21 mouse cellular contexts compared by ENCODE assay signal in the genomic region with DNA sequence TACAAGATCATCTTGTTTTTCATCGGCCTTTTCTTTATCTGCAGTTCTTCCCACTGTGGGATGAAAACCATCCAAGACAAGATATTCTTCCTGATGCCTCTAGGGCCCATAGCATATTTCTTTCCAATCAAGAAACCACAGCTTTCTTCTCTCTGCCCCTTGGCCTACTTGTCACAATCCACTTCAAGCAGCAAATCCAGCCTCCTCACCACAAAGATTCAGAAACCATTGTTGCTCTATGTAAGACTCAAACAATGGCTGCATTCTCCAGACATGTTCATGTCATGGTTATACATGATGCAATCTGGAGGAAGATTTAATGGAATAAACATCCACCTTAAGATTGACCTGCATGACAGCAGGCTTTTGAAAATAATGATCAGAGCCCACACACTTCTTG.
DNase-seq lines count a peak whose midpoint lies in the region; ATAC-seq and TF ChIP-seq lines count a peak whose summit lies in the region.
"Had no signal": no experiment of that assay in that cellular context is flagged by ENCODE, and none has a peak within 500 bp of the region (broad histone marks: within the 10 kb centered on the region; RNA-seq: fewer than 3 reads in every experiment).

No protein-coding gene starts in this region.

- H3K36me3 ChIP-seq in midbrain, embryonic 10.5 days = no peaks in the 10 kb centered on the region
- no peaks in the 10 kb centered on the region for H3K36me3 ChIP-seq in midbrain, embryonic 13.5 days
- H3K36me3 ChIP-seq: embryonic facial prominence, embryonic 13.5 days; embryonic facial prominence, embryonic 15.5 days; forebrain, embryonic 10.5 days; forebrain, embryonic 12.5 days had no signal

- H3K27me3 ChIP-seq in midbrain, embryonic 10.5 days (ENCODE audit: low read depth, poor library complexity, severe bottlenecking) = no peaks in the 10 kb centered on the region
- H3K27me3 ChIP-seq in midbrain, embryonic 13.5 days = peaks cover 15% of the 10 kb centered on the region
- H3K27me3 ChIP-seq: embryonic facial prominence, embryonic 13.5 days; embryonic facial prominence, embryonic 15.5 days; forebrain, embryonic 12.5 days had no signal

- H3K27ac ChIP-seq in midbrain, embryonic 10.5 days (replicated peaks) = no peak overlapping the region
- no peak overlapping the region for H3K27ac ChIP-seq in midbrain, embryonic 13.5 days
- H3K27ac ChIP-seq in embryonic fibroblast, embryonic 13.5 days (ENCODE audit: insufficient read depth, low read length) = 0 out of 2 replicates have a peak overlapping the region, but pooled peaks have one; percentile 1
- H3K27ac ChIP-seq: embryonic facial prominence, embryonic 13.5 days; embryonic facial prominence, embryonic 15.5 days; forebrain, embryonic 10.5 days; forebrain, embryonic 12.5 days had no signal

- no peaks in the 10 kb centered on the region for H3K9me3 ChIP-seq in midbrain, embryonic 10.5 days (replicated peaks)
- no peaks in the 10 kb centered on the region for H3K9me3 ChIP-seq in midbrain, embryonic 13.5 days
- H3K9me3 ChIP-seq: embryonic facial prominence, embryonic 13.5 days; embryonic facial prominence, embryonic 15.5 days; forebrain, embryonic 10.5 days; forebrain, embryonic 12.5 days had no signal

- peak; percentile 2 for DNase-seq in midbrain, embryonic 10.5 days (ENCODE audit: low spot score)
- DNase-seq in Muller cell, postnatal 12 days (ENCODE audit: inconsistent ontology term) = peak; percentile 29
- DNase-seq in gonadal fat pad, adult 2 months (ENCODE audit: low read depth) = peak; percentile 86
- DNase-seq in cerebellum, postnatal 4 days (ENCODE audit: low spot score in 2 of 2) = no peak
- no peak for DNase-seq in lung, postnatal 36 days
- DNase-seq: adrenal gland, postnatal 14 days; cerebellum, adult 11-12 months; cerebellum, adult 2 months; cerebellum, adult 9-10 months; cerebellum, postnatal 25 days; embryo, embryonic 11 days had no signal

- H3K4me1 ChIP-seq in midbrain, embryonic 10.5 days = no peaks in the 10 kb centered on the region
- no peaks in the 10 kb centered on the region for H3K4me1 ChIP-seq in midbrain, embryonic 13.5 days (replicated peaks)
- no peaks in the 10 kb centered on the region for H3K4me1 ChIP-seq in embryonic fibroblast, embryonic 13.5 days (ENCODE audit: control insufficient read depth, insufficient read depth, low read length)
- H3K4me1 ChIP-seq: embryonic facial prominence, embryonic 13.5 days; embryonic facial prominence, embryonic 15.5 days; forebrain, embryonic 10.5 days; forebrain, embryonic 12.5 days had no signal

- no peak overlapping the region for H3K4me3 ChIP-seq in midbrain, embryonic 10.5 days
- no peak overlapping the region for H3K4me3 ChIP-seq in midbrain, embryonic 13.5 days (replicated peaks)
- H3K4me3 ChIP-seq in embryonic fibroblast, embryonic 13.5 days (ENCODE audit: insufficient read depth, low read length) = no peak overlapping the region
- H3K4me3 ChIP-seq: embryonic facial prominence, embryonic 13.5 days; embryonic facial prominence, embryonic 15.5 days; forebrain, embryonic 10.5 days; forebrain, embryonic 12.5 days had no signal

- TF ChIP-seq POLR2A in embryonic fibroblast, embryonic 13.5 days (IDR thresholded peaks at IDR 0.05; ENCODE audit: low read depth, low read length) = no peak

- ATAC-seq in midbrain, embryonic 13.5 days = no peak
- ATAC-seq: activated CD4-positive, CD25-positive, alpha-beta regulatory T cell, adult 4 months; forebrain, embryonic 14.5 days; forebrain, embryonic 16.5 days; Patski had no signal

- no peak overlapping the region for H3K4me2 ChIP-seq in midbrain, embryonic 13.5 days (replicated peaks)
- H3K4me2 ChIP-seq: embryonic facial prominence, embryonic 13.5 days; embryonic facial prominence, embryonic 15.5 days; forebrain, embryonic 12.5 days had no signal

- whole genome bisulfite sequencing in midbrain, embryonic 10.5 days = 81% methylated on average over 1 of the region's 1 CpGs
- WGBS in midbrain, embryonic 13.5 days = 83% methylated on average over 1 of the region's 1 CpGs

- H3K9ac ChIP-seq in midbrain, embryonic 13.5 days (replicated peaks) = no peak overlapping the region
- H3K9ac ChIP-seq: embryonic facial prominence, embryonic 13.5 days; embryonic facial prominence, embryonic 15.5 days; forebrain, embryonic 12.5 days had no signal

- TF ChIP-seq CTCF in embryonic fibroblast, embryonic 13.5 days (IDR thresholded peaks at IDR 0.05; ENCODE audit: borderline replicate concordance, insufficient read depth, low read length) = no peak

Comparison
In these comparisons a context has a peak if more than half of its experiments do, and no peak if none do; other contexts are left out.
1. DNase-seq: peak in midbrain, embryonic 10.5 days (single experiment), Muller cell, postnatal 12 days (single experiment) and gonadal fat pad, adult 2 months (single experiment); none in cerebellum, postnatal 4 days (0 of 2) and lung, postnatal 36 days (single experiment).